Mouse (Mus musculus) cerebellum, adult 11 months (tissue): ENCODE measurements around the gene F11.

ENCODE experiments used
- DNase-seq: peaks from one replicate; pipeline ENCODE4 v3.0.0; 2022

Gene F11

GRCm38 (mm10) chr8:45238282-45238681 is 23.5 kb downstream of the F11 start:
- peak; percentile 7 for DNase-seq

GRCm38 (mm10) chr8:45236164-45236912 is 25.5 kb downstream of the F11 start:
- DNase-seq = no peak

GRCm38 (mm10) chr8:45235228-45235627 is 26.6 kb downstream of the F11 start:
- no peak for DNase-seq

GRCm38 (mm10) chr8:45233256-45233655 is 28.6 kb downstream of the F11 start:
- DNase-seq = no peak

GRCm38 (mm10) chr8:45202476-45202875 is 59.4 kb downstream of the F11 start:
- no peak for DNase-seq

GRCm38 (mm10) chr8:45201605-45202004 is 60.2 kb downstream of the F11 start:
- DNase-seq = no peak

GRCm38 (mm10) chr8:45197294-45197693 is 64.5 kb downstream of the F11 start:
- no peak for DNase-seq

- no peak for DNase-seq
Measured at GRCm38 (mm10) chr8:45195954-45196526, 65.8 kb downstream of the F11 start.
